Mouse (Mus musculus): Measurements from ENCODE around the gene Pdik1l. TPM values are rescaled to one million over a fixed set of nuclear protein-coding genes. Genes with fewer than 3 reads are reported as not detected.

The Pdik1l gene
- polyA plus RNA-seq, 1 experiment = not detected

DNA sequence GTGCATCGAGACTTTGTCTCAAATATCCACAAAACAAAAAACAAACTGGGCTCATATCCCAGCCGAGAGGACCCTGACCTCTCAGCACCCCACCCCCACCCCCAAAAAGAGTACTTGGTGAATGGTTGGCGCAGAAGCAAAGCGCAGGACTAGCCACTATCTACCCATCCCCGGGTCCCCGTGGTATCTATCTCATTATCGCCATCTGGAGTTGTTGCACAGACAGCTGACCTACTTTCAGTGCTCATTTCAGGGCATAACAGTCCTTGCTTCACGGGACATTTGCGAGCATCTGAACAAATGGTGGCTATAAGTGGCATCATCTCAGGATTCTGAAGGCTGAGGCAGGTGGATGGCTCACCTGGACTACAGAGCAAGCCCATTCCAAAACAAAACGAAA is 49.0 kb downstream of the Pdik1l start:
- 10% methylated on average over 10 of the region's 10 CpGs for WGBS
- Histone ChIP-seq H3K4me3 (ENCODE audit: insufficient read depth, low read depth, low read length) (no peak overlapping the region), H3K27ac (ENCODE audit: insufficient read depth, low read depth, low read length) (no peak overlapping the region), H3K4me1 (ENCODE audit: control insufficient read depth, insufficient read depth, low read length) (peaks cover 13% of the 10 kb centered on the region; the same call in 1 of the 2 replicates)
- TF ChIP-seq POLR2A (IDR thresholded peaks at IDR 0.05; ENCODE audit: insufficient read depth, low read depth, low read length) = no peak
- no peak for TF ChIP-seq CTCF (IDR thresholded peaks at IDR 0.05; ENCODE audit: insufficient read depth, low read depth, low read length)

DNA sequence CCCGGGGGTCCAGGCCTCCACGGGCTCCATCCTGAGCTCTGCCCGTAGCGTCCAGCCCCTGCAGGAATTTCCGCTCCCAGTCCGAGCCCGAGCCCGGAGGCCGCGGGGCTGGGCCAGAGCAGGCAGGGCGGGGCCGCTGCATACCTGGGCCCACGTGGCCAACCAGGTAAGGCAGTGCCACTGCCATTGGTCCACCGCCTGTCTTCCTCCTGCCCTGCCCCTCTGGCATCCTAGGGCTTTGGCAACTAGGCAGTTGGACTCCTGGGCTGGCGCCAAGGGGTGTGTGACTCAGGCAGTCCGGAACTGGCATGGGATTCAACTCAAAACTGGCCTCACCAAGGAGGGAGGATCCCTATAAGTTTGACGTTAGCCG is 49.4 kb downstream of the Pdik1l start, which contains the start of gene Cnksr1:
Gene Cnksr1, minus strand, starts transcription at position 121 of the 373 bp plus-strand sequence.
- peaks cover 9% of the 10 kb centered on the region; the same call in 1 of the 2 replicates for H3K4me1 ChIP-seq (ENCODE audit: control insufficient read depth, insufficient read depth, low read length)
- TF ChIP-seq CTCF (IDR thresholded peaks at IDR 0.05; ENCODE audit: insufficient read depth, low read depth, low read length) = no peak
- TF ChIP-seq POLR2A (IDR thresholded peaks at IDR 0.05; ENCODE audit: insufficient read depth, low read depth, low read length) = no peak
- 4% methylated on average over 18 of the region's 18 CpGs for whole genome bisulfite sequencing
- H3K4me3 ChIP-seq (ENCODE audit: insufficient read depth, low read depth, low read length) = no peak within 1 kb of the TSS
- H3K27ac ChIP-seq (ENCODE audit: insufficient read depth, low read depth, low read length) = no peak within 1 kb of the TSS

DNA sequence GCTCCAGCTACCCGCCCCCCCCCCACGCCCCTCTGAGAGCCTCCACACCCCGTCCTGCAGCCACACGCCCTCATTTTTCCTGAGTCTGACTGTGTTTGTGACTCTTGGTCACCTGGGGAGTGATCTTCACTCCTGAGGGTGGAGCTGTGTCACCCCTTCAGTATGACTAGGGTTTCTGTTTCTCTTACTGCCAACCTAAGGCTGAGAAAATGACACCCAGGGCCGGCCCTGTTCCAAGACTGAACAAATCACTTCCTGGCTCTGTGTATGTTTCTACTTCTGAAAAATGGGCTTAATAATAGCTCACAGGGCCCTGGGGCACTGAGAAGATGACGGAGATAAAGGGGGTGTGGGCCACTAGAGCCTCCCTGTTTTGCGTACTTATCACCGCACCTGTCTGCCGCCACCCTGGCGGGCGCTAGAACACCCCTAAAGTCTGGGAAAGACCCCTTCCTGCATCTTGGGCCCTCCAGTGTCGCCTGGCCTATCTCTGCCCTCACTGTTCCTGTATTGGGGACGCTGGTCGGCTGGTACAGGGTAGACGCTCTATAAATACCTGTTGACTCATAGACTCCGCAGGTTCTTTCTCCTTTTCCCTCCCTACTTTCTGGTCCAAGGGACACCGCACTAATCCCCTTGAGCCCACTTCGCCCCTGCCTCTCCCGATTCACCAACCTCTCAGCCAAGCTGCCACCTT is 50.0 kb downstream of the Pdik1l start:
- TF ChIP-seq CTCF (IDR thresholded peaks at IDR 0.05; ENCODE audit: insufficient read depth, low read depth, low read length) (no peak), POLR2A (IDR thresholded peaks at IDR 0.05; ENCODE audit: insufficient read depth, low read depth, low read length) (no peak)
- Histone ChIP-seq H3K27ac (ENCODE audit: insufficient read depth, low read depth, low read length) (no peak overlapping the region), H3K4me3 (ENCODE audit: insufficient read depth, low read depth, low read length) (no peak overlapping the region), H3K4me1 (ENCODE audit: control insufficient read depth, insufficient read depth, low read length) (peaks cover 9% of the 10 kb centered on the region; the same call in 1 of the 2 replicates)
- 49% methylated on average over 19 of the region's 19 CpGs for WGBS

DNA sequence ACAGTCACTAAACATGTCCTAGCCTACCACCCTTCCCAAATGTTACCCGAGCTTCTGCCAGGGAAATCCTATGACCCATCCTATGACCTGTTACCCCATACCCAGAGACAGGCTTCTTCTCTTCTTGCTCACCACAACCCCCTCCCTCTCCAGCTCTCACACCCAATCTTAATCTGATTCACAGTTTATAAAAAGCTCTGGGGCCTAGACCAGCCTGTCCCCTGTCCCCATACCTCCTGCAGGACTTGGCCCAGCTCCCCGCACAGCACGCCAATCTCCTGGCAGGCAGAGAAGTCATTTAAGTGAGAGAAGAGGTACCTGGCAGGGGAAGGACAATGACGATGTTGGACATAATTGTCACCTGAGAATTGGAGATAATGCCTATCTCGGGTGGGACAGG is 52.8 kb downstream of the Pdik1l start:
- Histone ChIP-seq H3K27ac (ENCODE audit: insufficient read depth, low read depth, low read length) (no peak overlapping the region), H3K4me1 (ENCODE audit: control insufficient read depth, insufficient read depth, low read length) (peaks cover 9% of the 10 kb centered on the region; the same call in 1 of the 2 replicates), H3K4me3 (ENCODE audit: insufficient read depth, low read depth, low read length) (no peak overlapping the region)
- no peak for TF ChIP-seq POLR2A (IDR thresholded peaks at IDR 0.05; ENCODE audit: insufficient read depth, low read depth, low read length)
- TF ChIP-seq CTCF (IDR thresholded peaks at IDR 0.05; ENCODE audit: insufficient read depth, low read depth, low read length) = no peak
- 88% methylated on average over 5 of the region's 5 CpGs for WGBS

DNA sequence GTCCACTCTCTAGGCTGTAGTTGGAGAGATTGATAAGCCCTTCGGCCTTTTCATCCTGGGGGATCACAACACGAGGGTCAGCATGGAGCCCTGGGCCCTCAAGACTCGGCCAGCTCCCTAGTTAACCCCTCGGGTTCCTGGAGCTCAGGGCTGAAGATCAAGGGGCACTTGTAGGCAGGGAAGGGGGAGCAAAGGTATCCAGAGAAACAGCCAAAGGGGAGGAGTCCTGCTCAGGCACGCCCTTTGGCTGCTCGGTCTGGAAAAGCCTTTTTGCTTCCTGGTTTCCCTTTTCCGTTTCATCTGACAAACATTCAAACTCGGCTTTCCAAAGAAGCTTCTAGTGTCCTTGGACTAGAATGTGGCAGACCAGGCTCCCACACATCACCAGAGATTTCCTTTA is 57.3 kb downstream of the Pdik1l start:
- Histone ChIP-seq H3K27ac (ENCODE audit: insufficient read depth, low read depth, low read length) (no peak overlapping the region), H3K4me3 (ENCODE audit: insufficient read depth, low read depth, low read length) (no peak overlapping the region), H3K4me1 (ENCODE audit: control insufficient read depth, insufficient read depth, low read length) (no peaks in the 10 kb centered on the region)
- TF ChIP-seq CTCF (IDR thresholded peaks at IDR 0.05; ENCODE audit: insufficient read depth, low read depth, low read length) (no peak), POLR2A (IDR thresholded peaks at IDR 0.05; ENCODE audit: insufficient read depth, low read depth, low read length) (no peak)
- WGBS = 59% methylated on average over 8 of the region's 8 CpGs

DNA sequence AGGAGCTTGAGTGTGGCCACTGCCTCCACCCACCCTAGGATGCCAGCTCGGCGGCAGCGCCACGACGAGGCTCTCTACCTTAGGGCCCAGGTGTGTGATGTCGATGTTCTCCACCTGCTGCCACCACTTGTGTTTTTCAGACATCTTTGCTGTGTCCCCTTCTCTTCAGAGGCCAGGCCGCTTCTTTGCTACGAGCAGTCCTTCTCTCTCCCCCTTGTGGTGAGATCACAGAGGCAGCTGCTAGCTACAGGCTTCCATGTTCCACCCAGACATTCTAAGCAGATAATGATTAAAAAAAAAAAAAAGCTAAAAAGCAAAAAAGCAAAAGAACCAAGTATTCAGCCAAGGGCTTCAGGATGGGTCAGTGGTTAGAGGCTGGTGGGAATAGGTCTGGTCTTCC is 60.5 kb downstream of the Pdik1l start, which contains the start of gene Catsper4:
Gene Catsper4, minus strand, starts transcription at position 190 of the 400 bp plus-strand sequence.
- H3K4me3 ChIP-seq (ENCODE audit: insufficient read depth, low read depth, low read length) = no peak within 1 kb of the TSS
- 79% methylated on average over 8 of the region's 8 CpGs for WGBS
- TF ChIP-seq CTCF (IDR thresholded peaks at IDR 0.05; ENCODE audit: insufficient read depth, low read depth, low read length) (no peak), POLR2A (IDR thresholded peaks at IDR 0.05; ENCODE audit: insufficient read depth, low read depth, low read length) (no peak)
- H3K4me1 ChIP-seq (ENCODE audit: control insufficient read depth, insufficient read depth, low read length) = no peaks in the 10 kb centered on the region
- H3K27ac ChIP-seq (ENCODE audit: insufficient read depth, low read depth, low read length) = no peak within 1 kb of the TSS

Other genes with a start within 250 kb of the Pdik1l start
- not detected in 2 replicates for gene Zfp683, start 234.1 kb downstream of the Pdik1l start, polyA plus RNA-seq (2012; ENCODE audit: insufficient read depth, insufficient read length, low replicate concordance, missing spikeins)
- not detected in 2 replicates for gene Crybg2, start 227.1 kb downstream of the Pdik1l start, polyA plus RNA-seq (2012; ENCODE audit: insufficient read depth, insufficient read length, low replicate concordance, missing spikeins)
- not detected in 2 replicates for gene Cd52, start 192.8 kb downstream of the Pdik1l start, polyA plus RNA-seq (2012; ENCODE audit: insufficient read depth, insufficient read length, low replicate concordance, missing spikeins)
- not detected in 2 replicates for gene Ubxn11, start 185.3 kb downstream of the Pdik1l start, polyA plus RNA-seq (2012; ENCODE audit: insufficient read depth, insufficient read length, low replicate concordance, missing spikeins)
- 1,207 TPM in 1 of 2 replicates, not detected in the other for gene Sh3bgrl3, start 159.1 kb downstream of the Pdik1l start, polyA plus RNA-seq (2012; ENCODE audit: insufficient read depth, insufficient read length, low replicate concordance, missing spikeins)
- gene Cep85, start 100.8 kb downstream of the Pdik1l start, polyA plus RNA-seq (2012; ENCODE audit: insufficient read depth, insufficient read length, low replicate concordance, missing spikeins) = 428 TPM in 1 of 2 replicates, not detected in the other
- not detected in 2 replicates for gene Gm7534, start 84.9 kb downstream of the Pdik1l start, polyA plus RNA-seq (2012; ENCODE audit: insufficient read depth, insufficient read length, low replicate concordance, missing spikeins)
- gene Catsper4, start 60.5 kb downstream of the Pdik1l start, polyA plus RNA-seq (2012; ENCODE audit: insufficient read depth, insufficient read length, low replicate concordance, missing spikeins) = not detected in 2 replicates
- not detected in 2 replicates for gene Cnksr1, start 49.5 kb downstream of the Pdik1l start, polyA plus RNA-seq (2012; ENCODE audit: insufficient read depth, insufficient read length, low replicate concordance, missing spikeins)
- gene E130218I03Rik, start 44.2 kb downstream of the Pdik1l start, polyA plus RNA-seq (2012; ENCODE audit: insufficient read depth, insufficient read length, low replicate concordance, missing spikeins) = not detected in 2 replicates
- gene Zfp593, start 42.3 kb downstream of the Pdik1l start, polyA plus RNA-seq (2012; ENCODE audit: insufficient read depth, insufficient read length, low replicate concordance, missing spikeins) = not detected in 2 replicates
- not detected in 2 replicates for gene Gm30191, start 41.0 kb downstream of the Pdik1l start, polyA plus RNA-seq (2012; ENCODE audit: insufficient read depth, insufficient read length, low replicate concordance, missing spikeins)
- not detected in 2 replicates for gene Grrp1, start 33.8 kb downstream of the Pdik1l start, polyA plus RNA-seq (2012; ENCODE audit: insufficient read depth, insufficient read length, low replicate concordance, missing spikeins)
- not detected in 2 replicates for gene Trim63, start 27.2 kb upstream of the Pdik1l start, polyA plus RNA-seq (2012; ENCODE audit: insufficient read depth, insufficient read length, low replicate concordance, missing spikeins)
- gene Slc30a2, start 55.3 kb upstream of the Pdik1l start, polyA plus RNA-seq (2012; ENCODE audit: insufficient read depth, insufficient read length, low replicate concordance, missing spikeins) = not detected in 2 replicates
- gene Extl1, start 96.0 kb upstream of the Pdik1l start, polyA plus RNA-seq (2012; ENCODE audit: insufficient read depth, insufficient read length, low replicate concordance, missing spikeins) = not detected in 2 replicates
- not detected in 2 replicates for gene Pafah2, start 108.4 kb upstream of the Pdik1l start, polyA plus RNA-seq (2012; ENCODE audit: insufficient read depth, insufficient read length, low replicate concordance, missing spikeins)
- gene Stmn1, start 180.4 kb upstream of the Pdik1l start, polyA plus RNA-seq (2012; ENCODE audit: insufficient read depth, insufficient read length, low replicate concordance, missing spikeins) = 402 and 593 TPM in 2 replicates
- gene Paqr7, start 208.8 kb upstream of the Pdik1l start, polyA plus RNA-seq (2012; ENCODE audit: insufficient read depth, insufficient read length, low replicate concordance, missing spikeins) = not detected in 2 replicates
- not detected in 2 replicates for gene Aunip, start 223.1 kb upstream of the Pdik1l start, polyA plus RNA-seq (2012; ENCODE audit: insufficient read depth, insufficient read length, low replicate concordance, missing spikeins)
- not detected in 2 replicates for gene Mtfr1l, start 247.5 kb upstream of the Pdik1l start, polyA plus RNA-seq (2012; ENCODE audit: insufficient read depth, insufficient read length, low replicate concordance, missing spikeins)